Mouse (Mus musculus) hindbrain, postnatal 0 days (tissue): ENCODE measurements around the gene Kdm1a. TPM values are rescaled to one million over a fixed set of nuclear protein-coding genes. Genes with fewer than 3 reads are reported as not detected.

Experiments
- ATAC-seq: fragments of 200-750 bp; cut with Nextera tagmentation; 2 replicates; pipeline ENCODE4 v1.8.0; 2017; ENCODE audit warnings: mild to moderate bottlenecking, moderate TSS enrichment, moderate library complexity
- DNase-seq: peaks from one replicate; pipeline ENCODE4 v3.0.0-alpha.2; 2015; ENCODE audit warnings: low spot score
- H3K27ac ChIP-seq: fragments of 300-500 bp; sonication (generic); 2 replicates; pipeline ENCODE4 v1.5.1; 2014; ENCODE audit warnings: mild to moderate bottlenecking
- H3K27me3 ChIP-seq: fragments of 300-500 bp; sonication (generic); 2 replicates; pipeline ENCODE4 v1.6.1; 2014; ENCODE audit warnings: low read length, mixed read lengths; ENCODE audit not compliant: insufficient read depth
- H3K36me3 ChIP-seq: fragments of 300-500 bp; sonication (generic); 2 replicates; pipeline ENCODE4 v1.6.1; 2014; ENCODE audit warnings: low read length, mixed read lengths; ENCODE audit not compliant: insufficient read depth
- H3K4me1 ChIP-seq: fragments of 300-500 bp; sonication (generic); 2 replicates; pipeline ENCODE4 v1.6.1; 2014; ENCODE audit warnings: antibody characterized with exemption, low read length, mixed read lengths; ENCODE audit not compliant: insufficient read depth
- H3K4me2 ChIP-seq: fragments of 300-500 bp; sonication (generic); 2 replicates; pipeline ENCODE4 v1.6.1; 2014; ENCODE audit warnings: low read depth, mild to moderate bottlenecking, low read length, moderate library complexity, mixed read lengths
- H3K4me3 ChIP-seq: fragments of 300-500 bp; sonication (generic); 2 replicates; pipeline ENCODE4 v1.5.1; 2014; ENCODE audit warnings: low read length
- H3K9ac ChIP-seq: fragments of 300-500 bp; sonication (generic); replicated peaks from 2 replicates; pipeline ENCODE4 v1.6.1; 2014; ENCODE audit warnings: mild to moderate bottlenecking, low read length, moderate library complexity, mixed read lengths
- H3K9me3 ChIP-seq: fragments of 300-500 bp; sonication (generic); 2 replicates; pipeline ENCODE4 v1.6.1; 2016; ENCODE audit warnings: low read length, mixed read lengths
- CTCF ChIP-seq: IDR thresholded peaks from 2 replicates; pipeline ENCODE4 v1.5.1; 2016; ENCODE audit warnings: antibody characterized with exemption, control low read depth, low read depth
- WGBS: fragments of 180-500 bp; shearing (Covaris S2); extraction: QIAGEN DNeasy Blood & Tissue Kit; methylation state at CpG from one replicate; pipeline ENCODE4 v1.1.7; 2014; 5-methylcytosine and 5-hydroxymethylcytosine counted together
- polyA plus RNA-seq: library from polyadenylated mRNA; unstranded; fragments of >200 nt; fragmentation: Nextera tagmentation; extraction: Ambion mirVana; gene quantifications from 2 replicates; pipeline ENCODE4 v1.2.1, GENCODE M21; 2015
- total RNA-seq: library from RNA; depleted of rRNA; stranded (reverse); fragments of >200 nt; gene quantifications from 2 replicates; pipeline ENCODE4 v1.2.3, GENCODE M21; 2014; rRNA removed

Gene Kdm1a
- total RNA-seq, result 121 and 123 TPM in 2 replicates
- polyA plus RNA-seq, result 41.2 and 44.8 TPM in 2 replicates

GRCm38 (mm10) chr4:136602568-136602967 is at the start of gene Kdm1a:
Gene Kdm1a, minus strand, starts transcription at chr4:136602723.
- WGBS, result under 1% methylated on average over 42 of the region's 45 CpGs
- Histone ChIP-seq H3K27me3 (no peaks in the 10 kb centered on the region), H3K27ac (peak within 1 kb of the TSS; percentile 96), H3K4me3 (peak within 1 kb of the TSS; percentile 92), H3K9me3 (no peaks in the 10 kb centered on the region), H3K36me3 (no peaks in the 10 kb centered on the region), H3K9ac (peak within 1 kb of the TSS; percentile 99), H3K4me1 (peaks cover 3% of the 10 kb centered on the region; the same call in 1 of the 2 replicates), H3K4me2 (peak within 1 kb of the TSS; percentile 59)
- DNase-seq, result peak; percentile 98
- TF ChIP-seq CTCF, result peak; percentile 97
- ATAC-seq, result peak; percentile 90

DNA sequence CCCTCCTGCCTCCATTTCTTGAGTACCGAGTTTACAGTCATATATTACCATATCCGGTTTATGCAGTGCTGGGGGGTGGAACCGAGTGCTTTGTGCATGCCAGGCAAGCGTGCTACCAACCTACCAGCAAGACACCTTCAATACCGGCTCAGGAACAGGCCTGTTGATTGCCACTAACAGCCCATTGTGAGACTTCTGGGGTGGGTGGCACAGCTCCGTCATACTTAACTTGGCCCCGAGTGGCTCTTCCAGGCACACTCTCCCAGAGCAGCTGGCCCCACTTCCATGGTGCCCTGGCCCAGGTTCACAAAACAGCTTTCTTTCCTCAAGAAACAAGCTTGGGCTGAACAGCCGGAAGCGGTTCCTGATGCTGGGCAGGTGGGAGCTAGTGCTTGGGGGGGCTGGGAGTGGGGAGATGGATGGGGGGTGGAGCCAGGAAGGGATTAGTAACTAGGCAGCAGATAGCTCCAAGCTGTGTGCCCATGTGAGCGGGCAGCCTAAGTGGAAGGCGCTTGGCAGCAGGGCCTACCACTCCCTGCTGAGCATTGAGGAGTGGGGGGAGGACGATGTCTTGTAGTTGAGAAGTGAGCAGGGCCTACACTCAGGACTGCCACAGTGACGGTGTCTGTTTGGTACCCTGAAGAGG is 49.5 kb upstream of the Kdm1a start:
- peaks cover 17% of the 10 kb centered on the region for H3K36me3 ChIP-seq
- H3K27ac ChIP-seq, result peak overlapping the region; percentile 61
- no peak overlapping the region for H3K9ac ChIP-seq
- H3K4me2 ChIP-seq, result no peak overlapping the region
- no peak overlapping the region for H3K4me3 ChIP-seq
- DNase-seq, result peak; percentile 76
- peaks cover 9% of the 10 kb centered on the region; the same call in 1 of the 2 replicates for H3K4me1 ChIP-seq
- 46% methylated on average over 13 of the region's 13 CpGs for WGBS
- no peaks in the 10 kb centered on the region for H3K27me3 ChIP-seq
- no peaks in the 10 kb centered on the region for H3K9me3 ChIP-seq
- peak; percentile 78 for ATAC-seq
- TF ChIP-seq CTCF, result no peak

GRCm38 (mm10) chr4:136651357-136651811 is 48.9 kb upstream of the Kdm1a start:
- Histone ChIP-seq H3K4me1 (peaks cover 9% of the 10 kb centered on the region; the same call in 1 of the 2 replicates), H3K27ac (peak overlapping the region; percentile 61; the same call in 1 of the 2 replicates), H3K9me3 (no peaks in the 10 kb centered on the region), H3K4me2 (no peak overlapping the region), H3K4me3 (no peak overlapping the region), H3K9ac (0 out of 2 replicates have a peak overlapping the region, but pooled peaks have one; percentile 17), H3K27me3 (no peaks in the 10 kb centered on the region), H3K36me3 (peaks cover 10% of the 10 kb centered on the region; the same call in 1 of the 2 replicates)
- 62% methylated on average over 3 of the region's 3 CpGs for WGBS
- peak; percentile 94 for TF ChIP-seq CTCF
- DNase-seq (peak; percentile 80), ATAC-seq (peak; percentile 44)

- H3K27me3 ChIP-seq, result no peaks in the 10 kb centered on the region
- no peak overlapping the region; the same call in 1 of the 2 replicates for H3K27ac ChIP-seq
- H3K4me3 ChIP-seq, result no peak overlapping the region
- H3K4me1 ChIP-seq, result peaks cover 9% of the 10 kb centered on the region; the same call in 1 of the 2 replicates
- peaks cover 3% of the 10 kb centered on the region; the same call in 1 of the 2 replicates for H3K36me3 ChIP-seq
- no peak overlapping the region for H3K9ac ChIP-seq
- no peak for ATAC-seq
- DNase-seq, result no peak
- H3K9me3 ChIP-seq, result no peaks in the 10 kb centered on the region
- WGBS, result 79% methylated on average over 8 of the region's 8 CpGs
- TF ChIP-seq CTCF, result no peak
- H3K4me2 ChIP-seq, result no peak overlapping the region
Measured at GRCm38 (mm10) chr4:136650261-136650660, 47.7 kb upstream of the Kdm1a start.

DNA sequence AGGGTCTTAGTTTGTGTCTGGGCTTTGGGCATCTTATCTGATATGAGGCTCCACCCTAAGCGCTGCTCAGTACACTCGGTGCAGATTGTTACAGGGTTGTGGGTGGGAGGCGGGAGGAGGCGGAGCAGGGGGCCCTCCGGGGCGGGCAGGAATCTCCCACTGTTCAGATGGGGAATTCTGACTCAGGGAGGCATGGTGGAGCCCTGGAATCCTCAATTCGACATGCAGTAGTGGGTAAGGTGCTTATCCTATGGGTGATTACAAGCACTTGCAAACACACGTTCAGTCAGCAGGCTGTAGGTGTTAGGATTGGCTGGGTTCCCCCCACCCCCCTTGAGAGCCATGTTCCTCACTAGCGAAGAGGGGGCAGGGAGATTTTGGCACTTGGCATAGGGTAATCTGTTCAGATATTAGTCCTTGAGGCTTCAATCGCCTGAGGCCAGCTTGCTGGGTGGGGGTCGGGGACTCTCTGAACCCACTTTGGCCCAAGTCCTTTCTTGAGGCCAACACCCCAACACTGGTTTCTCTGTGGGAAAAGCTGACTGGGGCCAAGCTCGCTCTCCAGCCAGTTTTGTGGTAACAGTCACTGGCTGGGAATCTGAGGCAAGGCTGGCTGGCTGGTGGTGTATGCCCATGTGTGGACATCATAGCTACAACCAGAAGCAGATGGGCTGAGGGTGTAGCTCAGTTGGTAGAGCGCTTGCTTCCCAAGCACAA is 47.1 kb upstream of the Kdm1a start:
- Histone ChIP-seq H3K27me3 (no peaks in the 10 kb centered on the region), H3K4me2 (no peak overlapping the region), H3K27ac (no peak overlapping the region), H3K4me3 (no peak overlapping the region), H3K4me1 (peaks cover 9% of the 10 kb centered on the region; the same call in 1 of the 2 replicates), H3K36me3 (no peaks in the 10 kb centered on the region; the same call in 1 of the 2 replicates), H3K9me3 (no peaks in the 10 kb centered on the region), H3K9ac (no peak overlapping the region)
- ATAC-seq, result 0 out of 2 replicates have a peak, but pooled peaks have one; percentile 5
- no peak for TF ChIP-seq CTCF
- 31% methylated on average over 13 of the region's 13 CpGs for WGBS
- peak; percentile 11 for DNase-seq

GRCm38 (mm10) chr4:136648922-136649479 is 46.5 kb upstream of the Kdm1a start:
- H3K27me3 ChIP-seq, result no peaks in the 10 kb centered on the region
- peak; percentile 85 for DNase-seq
- WGBS, result 30% methylated on average over 11 of the region's 11 CpGs
- no peak overlapping the region for H3K4me3 ChIP-seq
- H3K9ac ChIP-seq, result no peak overlapping the region
- no peak for ATAC-seq
- no peak overlapping the region for H3K27ac ChIP-seq
- H3K4me1 ChIP-seq, result peaks cover 9% of the 10 kb centered on the region; the same call in 1 of the 2 replicates
- H3K36me3 ChIP-seq, result no peaks in the 10 kb centered on the region
- no peak overlapping the region for H3K4me2 ChIP-seq
- peak; percentile 98 for TF ChIP-seq CTCF
- H3K9me3 ChIP-seq, result no peaks in the 10 kb centered on the region
